Comparison of ENCODE assay signal across 8 mouse cellular contexts in genomic region chr6:89643798-89644270, GRCm38 (mm10). TPM values are rescaled to one million over a fixed set of nuclear protein-coding genes. Genes with fewer than 3 reads are reported as not detected.
A peak's percentile ranks its signal among the peaks of the same experiment; 100 is the strongest.
DNase-seq lines count a peak whose midpoint lies in the region; ATAC-seq and TF ChIP-seq lines count a peak whose summit lies in the region.

Gene Txnrd3, plus strand, starts transcription at chr6:89643988.

- no peak for TF ChIP-seq EP300 in heart, adult 2 months (IDR thresholded peaks at IDR 0.05; ENCODE audit: insufficient read depth, low read depth, low read length)

- H3K27ac ChIP-seq in embryonic facial prominence, embryonic 13.5 days = peak within 1 kb of the TSS; percentile 92
- H3K27ac ChIP-seq in heart, adult 2 months = peak within 1 kb of the TSS; percentile 89
- peak within 1 kb of the TSS; percentile 80 for H3K27ac ChIP-seq in limb, embryonic 13.5 days
- H3K27ac ChIP-seq in midbrain, embryonic 16.5 days (ENCODE audit: low read length) = peak within 1 kb of the TSS; percentile 84

- peak; percentile 58 for TF ChIP-seq CTCF in heart, adult 2 months (IDR thresholded peaks at IDR 0.05)

- H3K27me3 ChIP-seq in embryonic facial prominence, embryonic 13.5 days = no peaks in the 10 kb centered on the region
- H3K27me3 ChIP-seq in heart, adult 2 months (ENCODE audit: control insufficient read depth, insufficient read depth, low read length) = no peaks in the 10 kb centered on the region
- H3K27me3 ChIP-seq in limb, embryonic 13.5 days = no peaks in the 10 kb centered on the region
- no peaks in the 10 kb centered on the region for H3K27me3 ChIP-seq in midbrain, embryonic 16.5 days (ENCODE audit: control insufficient read depth, insufficient read depth, low read depth, low read length)

- no peaks in the 10 kb centered on the region for H3K9me3 ChIP-seq in embryonic facial prominence, embryonic 13.5 days
- no peaks in the 10 kb centered on the region for H3K9me3 ChIP-seq in limb, embryonic 13.5 days
- no peaks in the 10 kb centered on the region for H3K9me3 ChIP-seq in midbrain, embryonic 16.5 days (replicated peaks; ENCODE audit: control insufficient read depth, low read length, poor library complexity, severe bottlenecking)

- peak within 1 kb of the TSS; percentile 72 for H3K9ac ChIP-seq in embryonic facial prominence, embryonic 13.5 days
- H3K9ac ChIP-seq in heart, adult 2 months (ENCODE audit: low read depth, low read length) = peak within 1 kb of the TSS; percentile 70
- peak within 1 kb of the TSS; percentile 70 for H3K9ac ChIP-seq in limb, embryonic 13.5 days
- peak within 1 kb of the TSS; percentile 78 for H3K9ac ChIP-seq in midbrain, embryonic 16.5 days (ENCODE audit: low read depth, low read length)

- peak within 1 kb of the TSS; percentile 82 for H3K4me2 ChIP-seq in embryonic facial prominence, embryonic 13.5 days
- peak within 1 kb of the TSS; percentile 77 for H3K4me2 ChIP-seq in limb, embryonic 13.5 days (replicated peaks)
- peak within 1 kb of the TSS; percentile 71 for H3K4me2 ChIP-seq in midbrain, embryonic 16.5 days (ENCODE audit: low read length)

- DNase-seq in 3134 (ENCODE audit: extremely low read depth, insufficient read length, low spot score) = peak; percentile 87
- DNase-seq in adrenal gland, postnatal 36 days = peak; percentile 96 to 98
- DNase-seq in heart, adult 2 months = peak; percentile 96 to 97
- peak; percentile 94 to 97 for DNase-seq in kidney, adult 8-10 months
- DNase-seq in spleen, postnatal 10 days (ENCODE audit: low spot score in 2 of 2) = peak; percentile 83 to 92

- TF ChIP-seq POLR2A in heart, adult 2 months (IDR thresholded peaks at IDR 0.05; ENCODE audit: insufficient read depth, low read depth, low read length) = peak; percentile 50; the same call in 1 of the 2 replicates

- no peaks in the 10 kb centered on the region for H3K79me2 ChIP-seq in heart, adult 2 months (replicated peaks; ENCODE audit: control insufficient read depth, insufficient read depth, low read length)

- no peaks in the 10 kb centered on the region for H3K4me1 ChIP-seq in embryonic facial prominence, embryonic 13.5 days
- H3K4me1 ChIP-seq in heart, adult 2 months (ENCODE audit: control insufficient read depth, insufficient read depth, low read length) = 0 out of 2 replicates have a peak, but pooled peaks cover 1% of the 10 kb centered on the region
- H3K4me1 ChIP-seq in limb, embryonic 13.5 days = peaks cover 4% of the 10 kb centered on the region; the same call in 1 of the 2 replicates
- no peaks in the 10 kb centered on the region; the same call in 1 of the 2 replicates for H3K4me1 ChIP-seq in midbrain, embryonic 16.5 days (ENCODE audit: control insufficient read depth, insufficient read depth, low read length)

- no peaks in the 10 kb centered on the region for H3K36me3 ChIP-seq in embryonic facial prominence, embryonic 13.5 days
- H3K36me3 ChIP-seq in heart, adult 2 months (ENCODE audit: control insufficient read depth, insufficient read depth, low read length) = no peaks in the 10 kb centered on the region
- no peaks in the 10 kb centered on the region for H3K36me3 ChIP-seq in limb, embryonic 13.5 days
- H3K36me3 ChIP-seq in midbrain, embryonic 16.5 days (ENCODE audit: control insufficient read depth, insufficient read depth, low read length) = no peaks in the 10 kb centered on the region

- under 1% methylated on average over 49 of the region's 51 CpGs for WGBS in embryonic facial prominence, embryonic 13.5 days
- WGBS in heart, adult 2 months = under 1% methylated on average over 51 of the region's 51 CpGs
- under 1% methylated on average over 50 of the region's 51 CpGs for WGBS in limb, embryonic 13.5 days
- under 1% methylated on average over 43 of the region's 51 CpGs for WGBS in midbrain, embryonic 16.5 days

- H3K4me3 ChIP-seq in embryonic facial prominence, embryonic 13.5 days = peak within 1 kb of the TSS; percentile 80
- peak within 1 kb of the TSS; percentile 90 for H3K4me3 ChIP-seq in heart, adult 2 months
- H3K4me3 ChIP-seq in limb, embryonic 13.5 days = peak within 1 kb of the TSS; percentile 72
- peak within 1 kb of the TSS; percentile 76 for H3K4me3 ChIP-seq in midbrain, embryonic 16.5 days (ENCODE audit: low read depth, low read length)

- intact Hi-C loops in heart, adult 2 months (cut with DNase I) = loop anchor here (1.0 kb wide), 1 partner anchor 49 kb away; the partner anchor contains the start of gene Chchd6

- ATAC-seq in embryonic facial prominence, embryonic 13.5 days (ENCODE audit: insufficient number of reproducible peaks, insufficient read depth, low FRiP score, low TSS enrichment, low read depth) = peak; percentile 88
- ATAC-seq in limb, embryonic 13.5 days (ENCODE audit: low FRiP score, low read depth) = peak; percentile 88
- ATAC-seq in midbrain, embryonic 16.5 days = peak; percentile 91

RNA-seq across cellular contexts. Expression of gene Txnrd3, which starts in this region (rescaled TPM):
- total RNA-seq in adrenal gland, postnatal 36 days (2021) = 10 to 100 TPM in 1 of 2 experiments, 1 to 10 TPM in 1; 9.4 to 15.5 TPM
- 9.6 and 10.1 TPM in 2 replicates for polyA plus RNA-seq in embryonic facial prominence, embryonic 13.5 days (2015; fragmentation: Nextera tagmentation; extraction: Ambion mirVana)
- total RNA-seq in heart, adult 2 months (2021) = 10 to 100 TPM; 13.5 to 15.3 TPM
- polyA plus RNA-seq in heart, adult 2 months (2012; rRNA removed) = 10.5 and 10.7 TPM in 2 replicates
- 8.1 and 9.5 TPM in 2 replicates for polyA plus RNA-seq in limb, embryonic 13.5 days (2015; fragmentation: Nextera tagmentation; extraction: Ambion mirVana)
- polyA plus RNA-seq in midbrain, embryonic 16.5 days (2015; fragmentation: Nextera tagmentation; extraction: Ambion mirVana) = 15.4 and 15.5 TPM in 2 replicates

Comparison
In these comparisons a context has a peak if more than half of its experiments do, and no peak if none do; other contexts are left out.
1. Peak in every context shown above with its lines: DNase-seq, ATAC-seq, H3K4me3 ChIP-seq and H3K27ac ChIP-seq.